Mouse (Mus musculus): Measurements from ENCODE around the gene Mbd3. TPM values are rescaled to one million over a fixed set of nuclear protein-coding genes. Genes with fewer than 3 reads are reported as not detected.
A peak's percentile ranks its signal among the peaks of the same experiment; 100 is the strongest.

The Mbd3 gene
- polyA plus RNA-seq, 1 experiment from 2014 or later: 125 TPM

GRCm38 (mm10) chr10:80385310-80385709 is 14.0 kb downstream of the Mbd3 start:
- peak overlapping the region in 1 of 2 experiments; percentile 85; a peak in 2 of 4 replicates for H3K27ac ChIP-seq (replicated peaks in 1 of 2; ENCODE audit: control insufficient read depth in 1 of 2, insufficient read depth in 1 of 2, low read depth in 2 of 2, low read length in 2 of 2)
- 26% methylated on average over 7 of the region's 7 CpGs for WGBS
- peak overlapping the region; percentile 96 for H3K9ac ChIP-seq (ENCODE audit: low read length)
- no peaks in the 10 kb centered on the region for H3K9me3 ChIP-seq (ENCODE audit: control insufficient read depth, low read length)
- peak overlapping the region; percentile 63 to 86 for H3K4me3 ChIP-seq (ENCODE audit: control insufficient read depth in 1 of 2, insufficient read depth in 1 of 2, low read depth in 1 of 2, low read length in 2 of 2)
- H3K4me2 ChIP-seq (ENCODE audit: low read length): peak overlapping the region; percentile 96
- H3K27me3 ChIP-seq (ENCODE audit: control insufficient read depth, insufficient read depth, low read length): no peaks in the 10 kb centered on the region
- H3K36me3 ChIP-seq (ENCODE audit: control insufficient read depth, insufficient read depth, low read length): peaks cover 46% of the 10 kb centered on the region
- ATAC-seq (ENCODE audit: insufficient number of reproducible peaks, insufficient read depth, low FRiP score, low read depth): no peak
- H3K4me1 ChIP-seq (ENCODE audit: control insufficient read depth in 2 of 2, insufficient read depth in 2 of 2, low read length in 2 of 2): peaks cover 23 to 30% of the 10 kb centered on the region in 2 experiments

GRCm38 (mm10) chr10:80384709-80385108 is 14.6 kb downstream of the Mbd3 start:
- H3K27ac ChIP-seq (replicated peaks in 1 of 2; ENCODE audit: control insufficient read depth in 1 of 2, insufficient read depth in 1 of 2, low read depth in 2 of 2, low read length in 2 of 2): no peak overlapping the region
- no peak for ATAC-seq (ENCODE audit: insufficient number of reproducible peaks, insufficient read depth, low FRiP score, low read depth)
- H3K4me2 ChIP-seq (ENCODE audit: low read length): peak overlapping the region; percentile 96
- no peaks in the 10 kb centered on the region for H3K27me3 ChIP-seq (ENCODE audit: control insufficient read depth, insufficient read depth, low read length)
- H3K36me3 ChIP-seq (ENCODE audit: control insufficient read depth, insufficient read depth, low read length): peaks cover 51% of the 10 kb centered on the region
- peak overlapping the region; percentile 96; the same call in 1 of the 2 replicates for H3K9ac ChIP-seq (ENCODE audit: low read length)
- H3K9me3 ChIP-seq (ENCODE audit: control insufficient read depth, low read length): no peaks in the 10 kb centered on the region
- peak overlapping the region; percentile 63 to 86; a peak in 3 of 4 replicates for H3K4me3 ChIP-seq (ENCODE audit: control insufficient read depth in 1 of 2, insufficient read depth in 1 of 2, low read depth in 1 of 2, low read length in 2 of 2)
- H3K4me1 ChIP-seq (ENCODE audit: control insufficient read depth in 2 of 2, insufficient read depth in 2 of 2, low read length in 2 of 2): peaks cover 23 to 30% of the 10 kb centered on the region in 2 experiments
- WGBS: 71% methylated on average over 7 of the region's 7 CpGs

- Histone ChIP-seq H3K9ac (ENCODE audit: low read length) (peak overlapping the region; percentile 41), H3K36me3 (ENCODE audit: control insufficient read depth, insufficient read depth, low read length) (peaks cover 55% of the 10 kb centered on the region), H3K4me1 (ENCODE audit: control insufficient read depth in 2 of 2, insufficient read depth in 2 of 2, low read length in 2 of 2) (peaks cover 23 to 30% of the 10 kb centered on the region in 2 experiments), H3K27me3 (ENCODE audit: control insufficient read depth, insufficient read depth, low read length) (no peaks in the 10 kb centered on the region), H3K4me3 (ENCODE audit: control insufficient read depth in 1 of 2, insufficient read depth in 1 of 2, low read depth in 1 of 2, low read length in 2 of 2) (no peak overlapping the region), H3K9me3 (ENCODE audit: control insufficient read depth, low read length) (no peaks in the 10 kb centered on the region), H3K27ac (replicated peaks in 1 of 2; ENCODE audit: control insufficient read depth in 1 of 2, insufficient read depth in 1 of 2, low read depth in 2 of 2, low read length in 2 of 2) (no peak overlapping the region), H3K4me2 (ENCODE audit: low read length) (0 out of 2 replicates have a peak overlapping the region, but pooled peaks have one; percentile 96)
- ATAC-seq (ENCODE audit: insufficient number of reproducible peaks, insufficient read depth, low FRiP score, low read depth): no peak
- WGBS: 83% methylated on average over 4 of the region's 4 CpGs
These were observed 15.2 kb downstream of the Mbd3 start for GRCm38 (mm10) chr10:80384115-80384639.

GRCm38 (mm10) chr10:80383431-80383830 is 15.9 kb downstream of the Mbd3 start:
- Histone ChIP-seq H3K27ac (replicated peaks in 1 of 2; ENCODE audit: control insufficient read depth in 1 of 2, insufficient read depth in 1 of 2, low read depth in 2 of 2, low read length in 2 of 2) (no peak overlapping the region), H3K4me3 (ENCODE audit: control insufficient read depth in 1 of 2, insufficient read depth in 1 of 2, low read depth in 1 of 2, low read length in 2 of 2) (no peak overlapping the region), H3K27me3 (ENCODE audit: control insufficient read depth, insufficient read depth, low read length) (no peaks in the 10 kb centered on the region), H3K9me3 (ENCODE audit: control insufficient read depth, low read length) (no peaks in the 10 kb centered on the region), H3K9ac (ENCODE audit: low read length) (peak overlapping the region; percentile 41; the same call in 1 of the 2 replicates), H3K4me2 (ENCODE audit: low read length) (no peak overlapping the region), H3K36me3 (ENCODE audit: control insufficient read depth, insufficient read depth, low read length) (peaks cover 55% of the 10 kb centered on the region), H3K4me1 (ENCODE audit: control insufficient read depth in 2 of 2, insufficient read depth in 2 of 2, low read length in 2 of 2) (peaks cover 21 to 27% of the 10 kb centered on the region in 2 experiments)
- ATAC-seq (ENCODE audit: insufficient number of reproducible peaks, insufficient read depth, low FRiP score, low read depth): no peak
- WGBS: 77% methylated on average over 4 of the region's 4 CpGs

GRCm38 (mm10) chr10:80382641-80383365 is 16.5 kb downstream of the Mbd3 start:
- 85% methylated on average over 7 of the region's 7 CpGs for WGBS
- no peaks in the 10 kb centered on the region for H3K27me3 ChIP-seq (ENCODE audit: control insufficient read depth, insufficient read depth, low read length)
- no peak overlapping the region for H3K4me3 ChIP-seq (ENCODE audit: control insufficient read depth in 1 of 2, insufficient read depth in 1 of 2, low read depth in 1 of 2, low read length in 2 of 2)
- no peak overlapping the region for H3K27ac ChIP-seq (replicated peaks in 1 of 2; ENCODE audit: control insufficient read depth in 1 of 2, insufficient read depth in 1 of 2, low read depth in 2 of 2, low read length in 2 of 2)
- peaks cover 55% of the 10 kb centered on the region for H3K36me3 ChIP-seq (ENCODE audit: control insufficient read depth, insufficient read depth, low read length)
- H3K4me1 ChIP-seq (ENCODE audit: control insufficient read depth in 2 of 2, insufficient read depth in 2 of 2, low read length in 2 of 2): peaks cover 15 to 23% of the 10 kb centered on the region in 2 experiments; a peak in 3 of 4 replicates
- no peak overlapping the region for H3K9ac ChIP-seq (ENCODE audit: low read length)
- H3K9me3 ChIP-seq (ENCODE audit: control insufficient read depth, low read length): no peaks in the 10 kb centered on the region
- H3K4me2 ChIP-seq (ENCODE audit: low read length): no peak overlapping the region
- ATAC-seq (ENCODE audit: insufficient number of reproducible peaks, insufficient read depth, low FRiP score, low read depth): no peak

- Histone ChIP-seq H3K9ac (ENCODE audit: low read length) (no peak overlapping the region), H3K27ac (replicated peaks in 1 of 2; ENCODE audit: control insufficient read depth in 1 of 2, insufficient read depth in 1 of 2, low read depth in 2 of 2, low read length in 2 of 2) (no peak overlapping the region), H3K4me2 (ENCODE audit: low read length) (no peak overlapping the region), H3K27me3 (ENCODE audit: control insufficient read depth, insufficient read depth, low read length) (no peaks in the 10 kb centered on the region), H3K4me3 (ENCODE audit: control insufficient read depth in 1 of 2, insufficient read depth in 1 of 2, low read depth in 1 of 2, low read length in 2 of 2) (no peak overlapping the region), H3K36me3 (ENCODE audit: control insufficient read depth, insufficient read depth, low read length) (peaks cover 33% of the 10 kb centered on the region), H3K9me3 (ENCODE audit: control insufficient read depth, low read length) (no peaks in the 10 kb centered on the region), H3K4me1 (ENCODE audit: control insufficient read depth in 2 of 2, insufficient read depth in 2 of 2, low read length in 2 of 2) (no peaks in the 10 kb centered on the region)
- WGBS: 41% methylated on average over 10 of the region's 10 CpGs
- ATAC-seq (ENCODE audit: insufficient number of reproducible peaks, insufficient read depth, low FRiP score, low read depth): no peak
These were observed 21.6 kb downstream of the Mbd3 start for GRCm38 (mm10) chr10:80377716-80378115.

- WGBS: 4% methylated on average over 7 of the region's 7 CpGs
- Histone ChIP-seq H3K9me3 (ENCODE audit: control insufficient read depth, low read length) (no peaks in the 10 kb centered on the region), H3K4me1 (ENCODE audit: control insufficient read depth in 2 of 2, insufficient read depth in 2 of 2, low read length in 2 of 2) (0 out of 4 replicates have a peak, but pooled peaks cover 0 to 3% of the 10 kb centered on the region in 2 experiments), H3K36me3 (ENCODE audit: control insufficient read depth, insufficient read depth, low read length) (peaks cover 17% of the 10 kb centered on the region), H3K4me3 (ENCODE audit: control insufficient read depth in 1 of 2, insufficient read depth in 1 of 2, low read depth in 1 of 2, low read length in 2 of 2) (no peak overlapping the region), H3K4me2 (ENCODE audit: low read length) (no peak overlapping the region), H3K9ac (ENCODE audit: low read length) (no peak overlapping the region), H3K27ac (replicated peaks in 1 of 2; ENCODE audit: control insufficient read depth in 1 of 2, insufficient read depth in 1 of 2, low read depth in 2 of 2, low read length in 2 of 2) (no peak overlapping the region), H3K27me3 (ENCODE audit: control insufficient read depth, insufficient read depth, low read length) (no peaks in the 10 kb centered on the region)
- no peak for ATAC-seq (ENCODE audit: insufficient number of reproducible peaks, insufficient read depth, low FRiP score, low read depth)
These were observed 23.2 kb downstream of the Mbd3 start for GRCm38 (mm10) chr10:80376160-80376559.
